Mouse (Mus musculus) forebrain, embryonic 13.5 days (tissue): ENCODE data around the gene Cxcl5. TPM values are rescaled to one million over a fixed set of nuclear protein-coding genes. Genes with fewer than 3 reads are reported as not detected.
"Not testable (repeated sequence)": the region's sequence is repeated elsewhere in the genome, so short reads cannot be mapped to it uniquely, and the experiment has no call there.

Source experiments
- ATAC-seq: fragments of 200-750 bp; cut with Nextera tagmentation; 2 replicates; pipeline ENCODE4 v1.8.0; 2017
- H3K27ac ChIP-seq: fragments of 300-500 bp; sonication (generic); 2 replicates; pipeline ENCODE4 v1.5.1; 2015; ENCODE audit warnings: inconsistent platforms, mild to moderate bottlenecking, moderate library complexity
- H3K27me3 ChIP-seq: fragments of 300-500 bp; sonication (generic); 2 replicates; pipeline ENCODE4 v1.6.1; 2015; ENCODE audit warnings: mild to moderate bottlenecking, inconsistent platforms
- H3K36me3 ChIP-seq: fragments of 300-500 bp; sonication (generic); 2 replicates; pipeline ENCODE4 v1.6.1; 2015; ENCODE audit warnings: mild to moderate bottlenecking, inconsistent platforms; ENCODE audit not compliant: poor library complexity, severe bottlenecking
- H3K4me1 ChIP-seq: fragments of 300-500 bp; sonication (generic); 2 replicates; pipeline ENCODE4 v1.6.1; 2015; ENCODE audit warnings: inconsistent platforms
- H3K4me2 ChIP-seq: fragments of 300-500 bp; sonication (generic); 2 replicates; pipeline ENCODE4 v1.6.1; 2015; ENCODE audit warnings: inconsistent platforms, mild to moderate bottlenecking, moderate library complexity
- H3K4me3 ChIP-seq: fragments of 300-500 bp; sonication (generic); 2 replicates; pipeline ENCODE4 v1.5.1; 2015; ENCODE audit warnings: mild to moderate bottlenecking, inconsistent platforms
- H3K9ac ChIP-seq: fragments of 300-500 bp; sonication (generic); 2 replicates; pipeline ENCODE4 v1.6.1; 2015; ENCODE audit warnings: mild to moderate bottlenecking, inconsistent platforms
- H3K9me3 ChIP-seq: fragments of 300-500 bp; sonication (generic); replicated peaks from 2 replicates; pipeline ENCODE4 v1.6.1; 2016; ENCODE audit warnings: inconsistent platforms
- WGBS: fragments of 180-500 bp; shearing (Covaris S2); methylation state at CpG from one replicate; pipeline ENCODE4 v1.1.7; 2015; 5-methylcytosine and 5-hydroxymethylcytosine counted together
- microRNA-seq: library from miRNA; unstranded; fragments of <30 nt; microRNA quantifications from one replicate; pipeline ENCODE4, GENCODE M21; 2016
- polyA plus RNA-seq: library from polyadenylated mRNA; unstranded; fragments of >200 nt; fragmentation: Nextera tagmentation; extraction: Ambion mirVana; gene quantifications from 2 replicates; pipeline ENCODE4 v1.2.1, GENCODE M21; 2015

Gene Cxcl5
- polyA plus RNA-seq, 1 experiment from 2014 or later: not detected

DNA sequence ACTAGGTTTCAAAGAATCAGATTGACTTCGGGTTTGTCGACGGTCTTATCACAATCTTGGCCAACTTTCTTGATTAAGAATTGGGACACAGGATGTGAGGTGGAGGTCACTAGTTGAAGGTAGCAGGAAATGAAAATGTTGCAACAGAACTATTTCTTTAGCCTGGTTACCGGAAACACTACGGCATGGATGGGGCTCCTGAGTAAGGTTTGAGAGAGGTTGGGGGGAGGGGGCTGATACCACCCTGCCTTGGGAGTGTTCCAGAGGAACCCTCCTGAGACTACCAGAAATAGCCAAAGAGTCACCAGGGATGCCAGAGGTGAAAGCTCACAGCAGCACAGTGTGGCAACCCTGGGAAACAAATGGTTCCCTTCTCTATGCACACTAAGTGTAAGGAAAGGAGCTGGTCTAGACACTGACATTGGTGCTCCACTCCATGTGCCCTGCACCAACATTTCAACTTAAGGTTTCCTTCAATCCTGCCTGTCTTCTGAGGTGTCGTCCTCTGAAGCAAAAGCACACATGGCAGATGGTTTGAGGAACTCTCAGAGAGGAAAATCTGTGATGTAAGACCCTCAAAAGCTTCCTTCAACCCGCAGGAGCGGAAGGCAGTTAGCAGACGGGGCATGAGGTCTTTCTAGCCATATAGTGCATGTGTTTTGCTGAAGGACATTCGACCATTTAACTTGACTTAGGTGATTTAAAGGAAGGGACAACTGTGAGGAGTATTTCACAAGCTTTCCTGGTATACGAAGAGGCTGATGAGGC is 30.3 kb downstream of the Cxcl5 start:
- peaks cover 4% of the 10 kb centered on the region; the same call in 1 of the 2 replicates for H3K4me1 ChIP-seq
- H3K9ac ChIP-seq: no peak overlapping the region
- H3K4me2 ChIP-seq: no peak overlapping the region
- H3K4me3 ChIP-seq: no peak overlapping the region
- H3K36me3 ChIP-seq: no peaks in the 10 kb centered on the region
- ATAC-seq: no peak
- H3K27ac ChIP-seq: no peak overlapping the region
- H3K9me3 ChIP-seq: no peaks in the 10 kb centered on the region
- 92% methylated on average over 11 of the region's 11 CpGs for WGBS
- 0 out of 2 replicates have a peak, but pooled peaks cover 3% of the 10 kb centered on the region for H3K27me3 ChIP-seq

GRCm38 (mm10) chr5:90790074-90790502 is 30.9 kb downstream of the Cxcl5 start:
- H3K4me1 ChIP-seq: peaks cover 4% of the 10 kb centered on the region; the same call in 1 of the 2 replicates
- no peak for ATAC-seq
- H3K9ac ChIP-seq: no peak overlapping the region
- H3K9me3 ChIP-seq: no peaks in the 10 kb centered on the region
- no peak overlapping the region for H3K4me2 ChIP-seq
- H3K27me3 ChIP-seq: 0 out of 2 replicates have a peak, but pooled peaks cover 3% of the 10 kb centered on the region
- 91% methylated on average over 8 of the region's 8 CpGs for WGBS
- H3K4me3 ChIP-seq: no peak overlapping the region
- no peaks in the 10 kb centered on the region for H3K36me3 ChIP-seq
- no peak overlapping the region for H3K27ac ChIP-seq

GRCm38 (mm10) chr5:90794195-90794625 is 35.0 kb downstream of the Cxcl5 start, which contains the start of gene Cxcl15:
Gene Cxcl15, plus strand, starts transcription at chr5:90794534.
- H3K36me3 ChIP-seq: no peaks in the 10 kb centered on the region
- H3K9ac ChIP-seq: no peak within 1 kb of the TSS
- ATAC-seq: no peak
- H3K27ac ChIP-seq: no peak within 1 kb of the TSS
- H3K4me2 ChIP-seq: no peak within 1 kb of the TSS
- no peaks in the 10 kb centered on the region for H3K4me1 ChIP-seq
- 62% methylated on average over 5 of the region's 5 CpGs for WGBS
- no peak within 1 kb of the TSS for H3K4me3 ChIP-seq
- H3K27me3 ChIP-seq: no peaks in the 10 kb centered on the region
- H3K9me3 ChIP-seq: no peaks in the 10 kb centered on the region

- not testable (repeated sequence) for ATAC-seq, H3K27me3 ChIP-seq, H3K36me3 ChIP-seq, H3K9ac ChIP-seq, H3K4me2 ChIP-seq, H3K4me3 ChIP-seq, H3K9me3 ChIP-seq, H3K4me1 ChIP-seq, H3K27ac ChIP-seq
- 90% methylated on average over 2 of the region's 2 CpGs for WGBS
Measured at GRCm38 (mm10) chr5:90795392-90795791, 36.2 kb downstream of the Cxcl5 start.

GRCm38 (mm10) chr5:90804574-90804973 is 45.4 kb downstream of the Cxcl5 start:
- ATAC-seq: no peak
- H3K9me3 ChIP-seq: no peaks in the 10 kb centered on the region
- H3K36me3 ChIP-seq: no peaks in the 10 kb centered on the region
- H3K27me3 ChIP-seq: no peaks in the 10 kb centered on the region
- H3K9ac ChIP-seq: no peak overlapping the region
- no peak overlapping the region for H3K4me3 ChIP-seq
- no peak overlapping the region for H3K27ac ChIP-seq
- no peaks in the 10 kb centered on the region for H3K4me1 ChIP-seq
- H3K4me2 ChIP-seq: no peak overlapping the region

DNA sequence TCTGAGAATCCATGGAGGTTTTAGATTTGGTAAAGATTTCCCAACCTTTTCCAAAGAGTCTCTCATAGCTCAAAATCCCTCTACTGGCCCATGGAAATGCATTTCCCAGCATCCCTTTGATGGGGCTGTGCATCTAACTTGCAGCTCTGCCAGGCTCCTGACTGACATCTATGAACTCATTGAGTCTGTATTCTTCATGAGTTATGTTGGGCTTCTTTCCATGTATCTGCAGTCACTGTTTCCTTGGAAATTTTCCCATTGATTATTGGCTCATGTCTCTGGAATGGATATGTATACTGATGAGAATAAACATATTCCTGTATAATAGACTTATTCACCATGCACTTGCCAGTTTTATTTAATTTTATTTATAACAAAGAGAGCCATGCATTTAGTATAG is 46.9 kb downstream of the Cxcl5 start:
- ATAC-seq: no peak
- Histone ChIP-seq H3K27ac (no peak overlapping the region), H3K4me1 (no peaks in the 10 kb centered on the region), H3K27me3 (no peaks in the 10 kb centered on the region), H3K36me3 (no peaks in the 10 kb centered on the region), H3K4me2 (no peak overlapping the region), H3K4me3 (no peak overlapping the region), H3K9ac (no peak overlapping the region), H3K9me3 (no peaks in the 10 kb centered on the region)

DNA sequence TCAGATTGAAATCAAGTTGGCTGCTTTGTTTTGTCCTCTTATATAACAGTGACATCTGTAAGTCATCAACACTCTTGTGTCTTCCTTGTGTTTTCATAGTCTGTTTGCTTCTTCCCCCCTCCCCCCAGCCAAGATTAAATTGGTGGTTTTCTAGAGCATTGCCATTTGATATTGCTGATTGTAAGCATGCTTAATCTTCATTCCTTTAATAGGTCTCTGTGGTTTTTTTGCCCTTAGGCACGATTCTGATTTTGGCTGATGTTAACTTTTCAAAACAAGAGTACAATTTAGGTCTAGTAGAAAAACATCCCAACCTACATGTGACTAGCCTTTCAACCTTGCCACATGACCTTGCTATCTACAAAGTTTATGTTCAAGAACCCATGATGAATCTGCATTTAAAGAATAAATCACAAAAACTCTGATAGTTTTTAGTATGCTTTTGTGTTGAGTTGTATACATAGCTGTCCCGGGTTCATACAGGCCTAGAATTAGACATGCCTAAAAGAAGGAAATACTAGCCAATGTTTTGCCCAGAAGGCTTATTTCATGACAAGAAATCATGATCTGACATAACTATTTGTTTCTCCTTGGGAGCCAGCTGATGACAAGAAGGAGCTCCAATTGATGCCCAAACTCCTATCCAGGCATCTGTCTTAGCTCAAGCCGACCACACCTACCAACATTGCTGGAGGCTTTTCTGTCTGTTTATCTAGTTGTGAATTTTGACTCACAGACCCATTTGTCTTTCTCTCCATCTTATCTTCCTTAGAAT is 48.2 kb downstream of the Cxcl5 start:
- no peak for ATAC-seq
- no peak overlapping the region for H3K4me3 ChIP-seq
- no peaks in the 10 kb centered on the region for H3K36me3 ChIP-seq
- WGBS: 87% methylated on average over 3 of the region's 3 CpGs
- no peaks in the 10 kb centered on the region for H3K27me3 ChIP-seq
- no peak overlapping the region for H3K27ac ChIP-seq
- no peaks in the 10 kb centered on the region for H3K4me1 ChIP-seq
- no peak overlapping the region for H3K9ac ChIP-seq
- H3K9me3 ChIP-seq: no peaks in the 10 kb centered on the region
- no peak overlapping the region for H3K4me2 ChIP-seq

Small RNAs within 50 kb of the gene (microRNA-seq; reads per million reads assigned to microRNA genes)
- gene Gm24322: not detected

Other genes with a start within 250 kb of the Cxcl5 start
- not detected in 2 replicates for gene Afm, start 240.4 kb upstream of the Cxcl5 start, polyA plus RNA-seq
- not detected in 2 replicates for gene 5830473C10Rik, start 198.3 kb upstream of the Cxcl5 start, polyA plus RNA-seq
- 0.79 TPM in 1 of 2 replicates, not detected in the other for gene Rassf6, start 118.7 kb upstream of the Cxcl5 start, polyA plus RNA-seq
- 3.0 and 3.3 TPM in 2 replicates for gene Ppbp, start 9.2 kb downstream of the Cxcl5 start, polyA plus RNA-seq
- 22.8 and 27.8 TPM in 2 replicates for gene Pf4, start 13.1 kb downstream of the Cxcl5 start, polyA plus RNA-seq
- gene Cxcl3, start 26.7 kb downstream of the Cxcl5 start, polyA plus RNA-seq: not detected in 2 replicates
- not detected in 2 replicates for gene Cxcl15, start 35.2 kb downstream of the Cxcl5 start, polyA plus RNA-seq
- gene Cxcl1, start 131.9 kb downstream of the Cxcl5 start, polyA plus RNA-seq: 0.19 TPM in 1 of 2 replicates, not detected in the other
- gene Cxcl2, start 144.5 kb downstream of the Cxcl5 start, polyA plus RNA-seq: not detected in 2 replicates
- gene Mthfd2l, start 171.8 kb downstream of the Cxcl5 start, polyA plus RNA-seq: 86.5 and 97.2 TPM in 2 replicates